Mouse (Mus musculus): Measurements from ENCODE around the gene Pknox1.

DNA sequence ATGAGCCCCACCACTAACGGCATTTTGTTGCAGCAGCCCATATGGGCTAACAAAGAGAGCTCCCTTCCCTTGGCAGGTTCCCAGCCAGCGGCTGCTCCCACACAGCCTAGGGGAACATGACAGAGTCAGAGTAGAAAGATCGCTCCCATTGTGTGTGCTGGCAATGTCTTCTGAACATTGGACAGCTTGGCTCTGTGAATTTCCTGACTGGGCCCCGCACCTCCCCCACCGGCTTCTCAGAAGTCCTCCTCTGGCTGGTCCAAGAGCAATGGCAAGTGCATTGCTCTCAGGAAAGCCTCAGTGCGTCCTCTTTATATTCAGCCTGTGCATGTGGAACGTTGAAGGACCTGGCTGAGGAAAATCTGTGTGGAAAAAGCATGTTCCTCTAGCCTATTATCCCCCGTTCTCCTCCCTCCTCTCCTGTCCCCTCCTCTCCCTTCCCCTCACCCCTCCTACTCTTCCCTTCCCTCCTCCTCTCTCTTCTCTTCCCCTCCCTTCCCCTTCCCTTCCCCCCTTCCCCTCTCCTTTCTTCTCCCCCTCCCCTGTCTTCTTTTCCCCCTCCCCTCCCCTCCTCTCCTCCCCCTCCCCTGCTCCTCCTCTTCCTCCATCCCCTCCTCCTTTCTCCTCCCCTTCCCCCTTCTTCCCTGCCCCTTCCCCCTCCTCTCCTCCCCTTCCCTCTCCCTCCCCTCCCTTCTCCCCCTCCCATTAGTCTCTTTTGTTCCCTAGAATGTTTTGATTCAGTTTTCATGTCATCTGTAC is 28.5 kb upstream of the Pknox1 start:
- TF ChIP-seq CTCF (IDR thresholded peaks at IDR 0.05; ENCODE audit: control insufficient read depth, insufficient read depth, low read length): no peak
- TF ChIP-seq POLR2A (IDR thresholded peaks at IDR 0.05; ENCODE audit: borderline replicate concordance, control insufficient read depth, low read depth, low read length): no peak

All from bone marrow, adult 2 months (tissue).